Mouse (Mus musculus): ENCODE measurements around the gene Hivep2.

The Hivep2 gene

DNA sequence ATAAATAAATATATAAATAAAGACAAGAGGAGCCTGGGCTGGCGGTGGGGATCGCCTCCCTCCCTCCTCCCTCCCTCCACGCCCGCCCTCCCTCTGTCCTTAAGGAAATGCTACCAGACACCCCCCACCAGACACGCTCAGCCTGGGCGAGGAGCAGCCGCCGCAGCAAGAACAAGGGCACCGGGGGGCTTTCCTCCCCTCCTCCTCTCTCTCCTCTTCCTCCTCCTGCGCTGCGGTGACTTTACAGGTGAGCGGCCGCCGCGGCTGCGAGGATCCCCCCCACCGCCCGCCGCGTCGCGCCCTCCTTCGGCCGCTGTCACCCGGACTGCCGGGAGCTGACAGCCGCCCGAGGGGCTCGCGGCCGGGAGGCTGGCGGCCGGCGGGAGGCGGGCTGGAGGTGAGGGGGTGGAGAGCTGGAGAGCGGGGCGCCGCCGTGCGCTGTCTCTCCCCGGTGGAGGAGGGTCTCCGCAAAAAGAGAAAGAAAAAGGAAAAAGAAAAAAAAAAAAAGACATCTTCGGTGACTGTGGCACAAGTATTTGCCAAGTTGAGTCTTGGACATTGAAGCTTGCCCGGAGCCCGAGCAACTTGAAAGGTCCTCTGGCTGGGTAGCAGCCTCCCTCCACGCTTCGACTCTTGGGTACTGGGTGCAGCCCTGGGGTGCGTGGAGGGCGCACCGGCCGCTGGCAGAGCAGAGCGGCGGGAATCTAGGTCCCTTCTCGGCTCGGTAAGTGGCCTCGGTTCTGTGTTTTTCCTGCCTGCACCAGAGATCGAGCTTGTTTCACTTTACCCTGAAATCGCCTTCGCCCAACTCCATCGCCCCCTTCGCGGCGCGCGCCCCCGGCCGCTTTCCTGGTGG is at the start of gene Hivep2:
TSS of gene Hivep2 (plus strand) at position 102 of the 856 bp plus-strand sequence.
- DNase-seq (ENCODE audit: low spot score): peak; percentile 39

- peak; percentile 6 for DNase-seq (ENCODE audit: low spot score)
Observed at GRCm38 (mm10) chr10:13916645-13917342, 49.1 kb upstream of the Hivep2 start.

GRCm38 (mm10) chr10:13921641-13922385 is 44.1 kb upstream of the Hivep2 start:
- DNase-seq (ENCODE audit: low spot score): no peak

GRCm38 (mm10) chr10:13929306-13929705 is 36.6 kb upstream of the Hivep2 start:
- no peak for DNase-seq (ENCODE audit: low spot score)

- no peak for DNase-seq (ENCODE audit: low spot score)
Observed at GRCm38 (mm10) chr10:13932147-13932546, 33.7 kb upstream of the Hivep2 start.

- no peak for DNase-seq (ENCODE audit: low spot score)
Observed at GRCm38 (mm10) chr10:13933320-13933719, 32.6 kb upstream of the Hivep2 start.

DNA sequence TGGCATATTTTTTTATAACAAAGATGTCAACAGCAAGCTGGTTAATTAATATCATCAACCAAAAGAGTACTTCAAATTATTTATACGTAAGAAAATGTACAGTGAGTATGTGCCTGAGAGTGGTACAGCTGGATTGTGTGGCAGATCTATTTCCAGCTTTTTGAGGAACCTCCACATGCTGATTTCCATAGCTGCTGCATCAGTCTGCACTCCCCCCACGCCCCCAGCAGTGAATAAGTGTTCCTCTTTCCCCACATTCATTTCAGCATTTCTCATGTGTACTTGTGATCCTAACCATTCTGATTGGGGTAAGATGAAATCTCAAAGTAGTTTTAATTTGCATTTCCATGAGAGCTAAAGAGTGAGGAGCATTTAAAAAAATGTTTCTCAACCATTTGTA is 30.2 kb upstream of the Hivep2 start:
- DNase-seq (ENCODE audit: low spot score): no peak

- DNase-seq (ENCODE audit: low spot score): no peak
Observed at GRCm38 (mm10) chr10:13941406-13941805, 24.5 kb upstream of the Hivep2 start.

DNA sequence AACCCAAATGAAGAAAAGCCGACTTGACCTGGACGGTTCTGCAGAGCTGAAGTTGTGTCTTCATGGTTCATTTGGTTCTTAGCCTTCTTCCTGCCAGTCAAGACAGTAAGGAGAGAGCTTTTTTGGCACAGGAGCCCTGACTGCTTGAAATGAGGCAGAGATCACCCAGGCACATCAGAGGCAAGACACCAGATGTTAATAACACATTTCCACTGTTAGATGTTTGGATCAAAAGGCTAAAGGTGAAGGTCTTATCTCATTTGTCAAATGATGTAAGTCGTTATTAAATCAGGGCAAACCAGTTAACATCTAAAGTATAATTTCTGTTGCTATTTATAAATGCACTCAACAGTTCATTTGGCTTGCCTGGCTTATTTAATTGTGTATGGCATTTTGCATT is 22.2 kb upstream of the Hivep2 start:
- DNase-seq (ENCODE audit: low spot score): no peak

- no peak for DNase-seq (ENCODE audit: low spot score)
Observed at GRCm38 (mm10) chr10:13946498-13946897, 19.4 kb upstream of the Hivep2 start.

GRCm38 (mm10) chr10:13962965-13963364 is 2.9 kb upstream of the Hivep2 start:
- DNase-seq (ENCODE audit: low spot score): no peak

DNA sequence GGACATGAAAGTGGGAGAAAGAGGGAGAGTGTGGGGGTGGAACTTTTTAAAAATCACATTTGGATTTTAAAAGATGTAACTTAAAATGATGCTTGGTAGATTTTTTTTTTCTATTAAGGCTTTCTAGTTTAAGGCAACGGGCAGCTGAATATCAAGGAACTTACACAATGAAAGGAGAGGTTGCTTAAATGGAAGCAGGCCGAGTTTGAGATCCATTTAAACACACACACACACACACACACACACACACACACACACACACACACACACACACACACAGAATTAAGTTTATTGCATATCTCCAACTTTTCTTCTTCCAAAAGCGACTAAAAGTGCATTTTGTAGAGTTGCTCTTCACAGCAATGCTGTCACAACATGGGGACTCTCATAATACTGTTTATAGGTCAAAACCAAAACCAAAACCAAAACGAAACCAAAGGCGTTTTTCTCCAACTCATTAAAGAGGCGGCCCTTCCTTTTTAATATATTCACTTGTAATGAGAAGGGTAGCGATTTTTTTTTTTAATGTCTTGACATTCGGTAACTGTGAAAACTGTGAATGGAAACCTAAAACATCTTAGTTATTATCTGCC is 1.9 kb upstream of the Hivep2 start:
- DNase-seq (ENCODE audit: low spot score): no peak

DNA sequence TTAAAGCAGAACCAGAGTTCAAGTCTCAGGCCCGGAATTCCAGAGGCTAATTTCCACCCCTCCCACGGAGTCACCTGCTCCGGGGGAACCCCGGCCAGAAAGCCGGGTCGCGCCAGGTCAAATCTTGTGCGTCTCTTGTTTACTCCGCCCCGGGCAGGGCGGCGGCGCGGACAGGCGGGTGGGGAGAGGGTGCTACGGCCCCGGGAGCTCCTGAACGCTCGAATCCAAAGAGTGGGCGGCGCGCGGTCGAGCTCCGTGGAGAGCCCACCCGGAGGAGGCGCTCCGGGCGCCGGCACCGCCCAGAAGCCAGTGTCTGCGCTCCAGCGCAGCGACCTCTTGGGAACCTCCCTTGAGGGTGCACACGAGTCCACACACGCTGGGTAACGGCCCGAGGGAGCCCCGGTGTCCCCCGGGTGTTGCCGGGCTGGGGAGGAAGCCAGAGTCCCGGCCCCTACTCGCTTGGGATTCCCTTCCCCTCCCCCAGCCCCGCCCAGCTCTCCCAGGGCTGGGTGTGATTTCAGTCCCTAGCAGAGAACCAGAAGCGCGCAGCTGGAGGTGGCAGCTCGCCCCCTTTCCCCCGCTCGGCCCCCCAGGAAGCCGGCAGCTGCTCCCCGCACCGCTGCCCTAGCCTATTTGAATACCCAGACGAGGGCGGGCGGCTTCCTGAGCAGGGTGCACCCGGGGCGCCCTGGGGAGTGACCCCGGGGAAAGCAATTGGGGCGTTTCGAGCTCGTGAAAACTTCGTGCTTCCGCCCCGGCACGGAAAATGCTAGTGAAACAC is 1.2 kb upstream of the Hivep2 start:
- peak; percentile 59 for DNase-seq (ENCODE audit: low spot score)

GRCm38 (mm10) chr10:13965316-13965973 is 430 bp upstream of the Hivep2 start:
- DNase-seq (ENCODE audit: low spot score): peak; percentile 74

DNA sequence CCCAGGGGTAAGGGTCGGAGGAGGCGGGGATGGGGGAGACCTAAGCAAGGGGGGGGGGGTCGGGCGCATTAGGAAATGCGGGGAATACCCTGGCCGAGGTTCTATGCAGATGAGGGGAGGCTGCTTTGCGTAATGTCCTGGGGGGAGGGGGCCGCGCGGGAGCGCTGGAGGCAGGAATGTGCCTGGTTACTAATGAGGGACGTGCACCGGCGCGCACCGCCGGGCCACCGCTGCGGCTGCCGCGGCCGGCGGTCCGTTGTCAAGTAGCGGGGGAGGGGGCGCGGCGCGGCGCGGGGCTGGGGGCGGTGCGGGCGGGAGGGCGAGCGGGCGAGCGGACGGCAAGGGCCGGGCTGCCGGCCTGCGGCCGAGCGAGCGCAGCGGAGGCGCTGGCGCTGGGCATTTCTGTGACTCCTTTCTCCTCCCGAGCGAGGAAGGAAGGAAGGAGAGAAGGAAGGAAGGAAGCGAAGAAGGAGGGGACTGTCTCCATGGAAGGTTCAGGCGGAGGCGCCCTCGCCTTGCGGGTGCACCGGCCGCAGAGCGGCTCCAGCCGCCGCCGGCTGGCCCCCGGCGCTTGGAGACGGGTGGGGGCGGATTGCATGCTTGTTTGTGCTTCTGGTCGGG is 1.1 kb downstream of the Hivep2 start:
- peak; percentile 47 for DNase-seq (ENCODE audit: low spot score)

- DNase-seq (ENCODE audit: low spot score): peak; percentile 75
Observed at GRCm38 (mm10) chr10:13967451-13968233, 1.8 kb downstream of the Hivep2 start.

- no peak for DNase-seq (ENCODE audit: low spot score)
Observed at GRCm38 (mm10) chr10:13968234-13968555, 2.3 kb downstream of the Hivep2 start.

DNA sequence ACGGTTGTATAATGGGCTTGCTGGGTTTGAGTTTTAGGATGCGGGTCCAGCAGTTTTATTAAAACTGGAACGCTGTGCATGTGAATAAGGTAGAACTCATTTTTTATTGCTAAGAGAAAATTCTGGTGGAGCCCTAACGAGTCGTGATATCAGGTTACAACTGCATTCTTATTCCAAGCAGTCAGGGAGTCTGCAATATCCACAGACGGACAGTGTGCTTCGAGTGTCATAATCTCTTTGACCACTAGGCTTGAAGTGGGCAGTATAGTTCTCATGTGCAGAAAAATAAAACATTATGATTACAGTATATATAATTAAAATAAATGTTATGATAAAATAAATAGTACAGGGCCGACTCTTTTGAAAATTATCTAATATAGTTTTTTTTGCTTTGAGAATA is 3.1 kb downstream of the Hivep2 start:
- DNase-seq (ENCODE audit: low spot score): no peak

DNA sequence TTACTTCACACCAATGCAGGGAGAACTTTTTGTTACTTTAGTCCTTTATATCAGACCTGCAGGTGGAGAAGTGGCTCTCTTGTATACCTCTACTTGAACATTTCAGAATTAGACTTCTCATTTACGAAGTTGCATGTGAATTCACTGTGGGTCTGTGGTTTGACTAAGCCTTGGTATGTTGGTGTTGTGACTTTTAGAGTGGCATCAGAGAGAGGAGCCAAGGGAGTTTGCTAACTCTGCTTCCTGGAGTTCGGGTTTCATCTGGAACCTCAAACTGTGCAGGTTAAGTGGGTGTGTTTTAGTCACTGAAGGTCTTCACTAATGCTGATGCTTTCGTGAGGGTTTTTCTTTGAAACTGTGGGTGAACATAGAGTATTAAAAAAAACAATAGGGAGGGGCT is 4.4 kb downstream of the Hivep2 start:
- no peak for DNase-seq (ENCODE audit: low spot score)

DNA sequence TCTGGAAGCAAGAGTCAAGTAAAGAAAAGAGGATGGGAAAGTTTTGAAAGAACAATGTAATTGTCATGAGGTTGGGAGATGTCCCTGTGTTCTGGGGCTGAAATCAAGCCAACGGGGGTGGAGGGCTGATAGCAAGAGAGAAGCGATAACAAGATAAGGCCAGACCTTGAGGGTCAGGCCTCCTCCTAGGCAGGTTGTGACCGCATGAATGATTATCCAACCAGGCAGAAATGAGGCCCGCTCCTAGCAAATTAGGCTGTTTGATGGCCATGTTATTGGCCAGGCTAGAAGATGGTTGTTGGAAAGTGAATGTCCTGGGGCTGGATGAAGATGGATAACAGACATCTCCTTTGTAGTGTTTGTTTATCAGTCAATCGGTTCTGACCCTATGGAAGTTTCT is 5.4 kb downstream of the Hivep2 start:
- DNase-seq (ENCODE audit: low spot score): no peak

All from left cerebral cortex, adult 11 months (tissue).